Mouse (Mus musculus) right cerebral cortex, postnatal 36 days (tissue): ENCODE measurements at regions not wholly inside any gene's neighbourhood (a gene's known extent, or its start where the extent isn't known, plus 50 kb on each side); places are given as distances from the start of the nearest gene placed in this dataset.

Experiments used
- DNase-seq, 2 experiments: peaks; one replicate each; pipeline ENCODE4 v3.0.0; 2022; ENCODE audit warnings: low spot score in 2 of 2, mixed read lengths in 1 of 2

DNA sequence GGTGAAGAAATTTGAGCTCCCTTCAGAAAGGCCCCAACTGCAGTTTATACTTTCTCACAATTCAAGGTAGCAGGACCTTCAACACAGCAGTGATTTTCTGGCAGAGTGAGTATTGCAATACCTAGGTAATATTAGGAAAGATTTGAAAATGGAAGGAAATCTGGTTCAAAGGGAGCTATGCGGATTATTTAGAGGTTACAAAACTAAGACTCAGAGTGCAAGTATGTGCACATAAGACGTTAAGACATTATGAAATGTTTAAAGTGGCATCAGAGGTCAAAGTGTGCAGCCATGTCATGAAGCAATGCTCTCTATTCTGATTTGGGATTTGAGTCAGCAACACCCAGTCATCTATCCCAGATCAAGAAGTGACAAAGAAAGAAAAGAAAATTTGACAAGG, 164.6 kb downstream of the Ptn start:
- DNase-seq = no peak

DNA sequence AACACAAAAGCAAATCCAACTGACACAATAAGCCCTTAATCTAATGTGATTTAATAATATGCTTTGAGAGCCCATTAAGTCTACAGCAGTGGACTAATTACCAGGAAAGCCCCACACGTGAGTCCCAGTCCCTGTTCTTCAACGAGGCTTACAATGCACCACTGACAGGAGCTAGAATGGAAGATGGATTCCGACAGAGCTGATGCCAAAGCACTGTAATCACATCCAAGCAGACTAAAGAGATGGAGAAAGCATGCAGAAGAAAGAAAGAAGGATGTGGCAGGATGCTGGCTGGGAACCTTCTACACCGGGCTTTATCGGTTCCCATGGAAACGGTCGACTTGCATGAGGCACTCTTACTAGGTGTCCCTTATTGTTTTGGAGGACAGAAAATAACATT, 165.1 kb downstream of the Ptn start:
- no peak for DNase-seq

DNA sequence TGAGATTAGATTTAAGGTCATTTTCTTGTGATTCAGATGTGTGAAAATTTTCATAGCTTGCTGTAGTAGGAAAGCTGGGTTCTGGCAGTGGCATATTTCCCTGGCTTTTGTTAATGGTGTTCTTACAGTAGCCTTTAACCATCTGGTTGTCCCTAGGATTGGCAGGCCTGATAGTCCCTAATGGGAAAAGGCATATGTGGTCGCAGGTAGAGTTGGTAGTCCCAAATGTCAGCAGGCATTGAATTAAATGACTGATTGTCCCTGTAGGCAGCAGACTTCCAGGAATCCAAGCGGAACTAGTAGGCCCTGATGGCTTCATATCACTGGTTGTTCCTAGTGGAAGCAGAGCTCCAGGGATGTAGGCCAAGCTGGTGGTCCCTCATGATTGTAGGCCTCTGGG, 173.0 kb downstream of the Ptn start:
- DNase-seq = no peak

DNA sequence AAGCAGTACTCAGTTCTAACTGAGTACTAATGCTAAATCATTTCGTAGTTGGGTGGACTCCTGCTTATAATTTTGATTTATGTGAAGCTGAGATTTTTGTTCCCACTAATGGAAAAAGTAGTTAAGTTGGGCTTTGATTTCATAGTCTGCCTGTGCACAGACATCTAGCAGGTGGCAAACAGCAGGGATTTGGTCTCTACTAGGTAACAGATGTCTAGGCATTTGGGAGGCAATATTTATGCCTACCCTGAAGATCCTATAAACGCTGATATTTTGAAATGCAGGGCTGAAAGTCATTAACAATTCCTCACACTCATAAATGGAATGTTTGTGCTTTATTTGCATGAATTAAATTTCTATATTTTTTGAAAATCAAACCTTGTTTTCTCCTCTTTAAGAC, 182.4 kb downstream of the Ptn start:
- DNase-seq = no peak

DNA sequence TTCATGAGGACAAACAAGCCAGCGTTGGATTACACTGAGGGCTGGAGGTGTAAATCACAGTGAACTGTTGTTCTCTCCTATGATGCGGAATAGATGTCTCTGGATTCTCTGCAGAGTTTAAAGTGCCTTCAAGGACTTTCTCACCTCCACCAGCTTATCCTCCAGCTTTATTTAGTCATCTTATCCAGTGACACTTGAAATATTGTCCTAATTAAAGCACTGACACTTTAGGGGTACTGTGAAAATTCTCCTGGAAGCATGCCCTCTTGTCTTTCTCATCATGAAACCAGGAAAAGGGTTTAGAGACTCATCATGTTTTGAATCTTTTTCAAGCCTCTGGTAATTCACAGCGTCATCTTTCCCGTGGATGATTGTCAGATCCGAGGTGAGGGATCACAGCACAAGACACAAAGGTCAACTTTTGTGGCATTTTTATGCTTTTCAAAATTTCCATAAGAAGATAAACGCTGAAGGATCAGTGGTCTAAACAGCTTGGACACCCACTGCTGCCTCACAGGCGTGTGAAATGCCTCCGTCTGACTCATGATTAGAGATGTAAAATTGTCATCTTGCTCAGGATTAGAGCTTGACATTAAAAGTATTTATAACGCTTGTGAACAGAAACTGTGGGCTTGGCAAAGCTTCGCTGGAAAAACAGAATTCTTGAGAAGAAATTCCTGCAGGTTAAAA, 201.6 kb downstream of the Ptn start:
- peak; percentile 8 to 21 for DNase-seq

DNA sequence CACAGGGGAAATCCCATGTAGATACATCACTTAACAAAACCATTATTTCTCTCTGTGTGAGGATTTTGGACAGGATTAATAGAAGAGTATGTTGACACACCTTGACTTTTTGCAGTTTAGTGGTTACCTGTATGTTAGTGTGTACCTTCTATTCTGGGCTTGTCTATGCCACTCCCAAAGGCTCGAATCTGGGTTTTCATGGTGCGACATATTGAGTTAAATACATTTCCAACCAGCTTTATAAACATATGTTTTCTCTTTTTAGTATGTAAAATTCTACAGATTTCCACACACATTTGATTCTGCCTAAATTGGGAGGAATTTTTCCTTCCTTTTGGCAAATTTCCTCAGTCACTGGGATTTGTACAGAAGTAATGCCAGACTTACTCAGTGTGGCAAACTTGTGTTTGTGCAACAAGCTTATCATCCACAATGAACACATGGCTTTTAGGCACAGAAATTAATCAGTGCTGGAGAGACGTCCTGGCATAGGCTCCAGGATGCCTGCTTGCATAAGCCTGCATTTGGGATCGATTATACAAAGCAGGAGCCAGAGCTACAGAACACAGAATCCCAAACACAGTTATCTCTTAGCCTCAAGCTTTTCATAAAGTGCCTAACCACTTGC, 204.3 kb downstream of the Ptn start:
- no peak for DNase-seq

DNA sequence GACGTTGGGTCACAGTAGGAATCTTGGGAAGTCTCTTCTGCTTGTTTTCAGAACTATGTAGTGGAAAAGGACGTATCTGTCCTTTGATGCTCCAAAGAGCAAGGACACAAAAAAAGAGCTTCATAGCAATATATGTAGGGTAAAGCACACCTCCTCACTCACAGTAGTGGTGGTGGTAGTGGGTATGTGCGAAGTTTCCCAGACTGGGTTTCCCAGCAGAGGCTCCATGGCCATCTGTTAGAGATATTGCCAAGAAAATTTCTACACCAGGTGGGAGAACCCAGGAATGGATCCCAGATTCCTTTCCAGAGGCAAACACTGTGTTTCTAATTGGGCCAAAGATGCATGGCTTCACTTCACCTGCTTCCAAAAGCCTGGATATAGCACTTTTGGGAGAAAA, 205.2 kb downstream of the Ptn start:
- DNase-seq = peak; percentile 18 to 70

DNA sequence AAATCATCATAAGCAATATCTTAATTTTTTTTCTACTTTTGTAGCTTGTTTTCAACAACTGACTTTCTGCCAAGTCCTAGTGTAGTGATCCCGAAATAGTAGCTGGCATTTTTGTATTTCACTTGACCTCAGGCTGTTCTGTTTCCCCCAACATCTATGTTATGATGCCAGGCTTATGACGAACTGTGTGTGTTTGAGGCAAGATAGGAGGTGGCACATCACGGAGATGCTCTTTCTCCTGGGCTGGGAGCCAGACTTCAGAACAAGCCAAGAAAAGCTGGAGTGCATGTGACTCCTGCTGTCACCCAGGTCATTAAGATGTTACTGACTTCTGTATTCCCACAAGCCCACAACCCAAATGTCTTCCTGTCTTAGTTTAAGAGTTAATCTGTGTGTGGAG, 208.7 kb downstream of the Chrm2 start:
- no peak for DNase-seq

DNA sequence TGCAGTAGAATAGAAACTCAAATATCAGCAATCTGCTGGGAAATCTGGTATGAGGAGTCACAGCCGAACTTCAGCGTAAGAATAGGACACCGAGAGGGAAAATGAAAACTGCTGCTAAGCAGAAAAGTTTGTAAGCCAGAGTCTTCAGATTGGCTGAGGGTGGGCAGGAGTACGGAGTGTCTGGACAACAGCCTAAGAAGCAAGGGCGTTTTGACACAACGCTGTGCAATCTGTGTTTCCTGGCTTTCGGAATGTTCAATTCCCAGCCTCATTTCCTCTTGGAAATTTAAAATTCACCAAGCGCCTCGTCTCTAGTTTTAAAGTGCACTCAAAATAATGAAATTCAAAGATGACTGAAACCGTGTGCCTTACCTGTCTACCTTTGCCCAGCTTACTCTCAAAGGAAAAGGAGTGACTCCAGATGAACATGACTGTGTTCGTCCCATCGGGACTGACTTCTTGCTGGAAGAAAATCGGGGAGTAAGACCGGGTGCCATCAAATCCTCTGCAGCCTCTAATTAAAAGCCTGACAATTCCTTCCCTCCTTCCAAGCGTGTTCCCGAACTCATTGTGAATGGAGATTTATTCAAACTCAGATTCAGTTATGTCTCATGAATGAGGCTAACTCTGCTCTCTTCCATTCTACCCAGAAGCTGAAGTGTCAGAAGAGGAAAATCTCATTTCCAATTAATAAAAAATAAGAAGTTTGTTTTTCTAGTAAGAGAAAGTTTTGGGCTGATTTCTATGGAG, 203.2 kb downstream of the Chrm2 start:
- no peak for DNase-seq

DNA sequence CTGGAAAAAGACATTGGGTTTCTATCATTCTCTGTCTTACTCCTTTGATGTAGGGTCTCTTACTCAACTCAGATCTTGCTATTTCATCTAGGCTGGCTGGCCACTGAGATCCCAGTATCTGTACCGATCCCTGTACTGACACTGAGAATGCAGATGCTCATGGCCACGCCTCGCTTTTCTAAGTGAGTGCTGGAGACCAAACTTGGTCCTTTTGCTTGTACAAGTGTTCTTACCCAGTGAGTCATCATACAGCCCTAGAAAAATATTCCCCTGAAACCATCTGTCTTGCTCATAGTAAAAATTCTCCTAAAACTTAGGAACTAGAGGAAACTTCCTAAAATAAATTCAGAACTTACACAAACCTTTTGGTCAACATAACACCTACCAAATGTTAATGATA, 193.2 kb downstream of the Chrm2 start:
- no peak for DNase-seq
